Mouse (Mus musculus): ENCODE data around the gene Rnase10. TPM values are rescaled to one million over a fixed set of nuclear protein-coding genes. Genes with fewer than 3 reads are reported as not detected.
"Not testable (repeated sequence)": the region's sequence is repeated elsewhere in the genome, so short reads cannot be mapped to it uniquely, and the experiment has no call there.

Gene Rnase10
- 0.11 and 0.31 TPM in 2 replicates for polyA plus RNA-seq (2016; fragmentation: Nextera tagmentation; extraction: Ambion mirVana)

GRCm38 (mm10) chr14:51007152-51007801 lies at the start of gene Rnase10:
TSS of gene Rnase10 (plus strand) at chr14:51007751.
- no peaks in the 10 kb centered on the region for H3K27me3 ChIP-seq (ENCODE audit: insufficient read depth, poor library complexity, severe bottlenecking)
- H3K4me3 ChIP-seq, result no peak within 1 kb of the TSS
- H3K9me3 ChIP-seq, result no peaks in the 10 kb centered on the region
- peaks cover 12% of the 10 kb centered on the region for H3K4me1 ChIP-seq
- H3K36me3 ChIP-seq, result no peaks in the 10 kb centered on the region
- DNase-seq (ENCODE audit: low spot score), result no peak
- 75% methylated on average over 8 of the region's 8 CpGs for WGBS
- H3K27ac ChIP-seq, result peak within 1 kb of the TSS; percentile 53; the same call in 1 of the 2 replicates

DNA sequence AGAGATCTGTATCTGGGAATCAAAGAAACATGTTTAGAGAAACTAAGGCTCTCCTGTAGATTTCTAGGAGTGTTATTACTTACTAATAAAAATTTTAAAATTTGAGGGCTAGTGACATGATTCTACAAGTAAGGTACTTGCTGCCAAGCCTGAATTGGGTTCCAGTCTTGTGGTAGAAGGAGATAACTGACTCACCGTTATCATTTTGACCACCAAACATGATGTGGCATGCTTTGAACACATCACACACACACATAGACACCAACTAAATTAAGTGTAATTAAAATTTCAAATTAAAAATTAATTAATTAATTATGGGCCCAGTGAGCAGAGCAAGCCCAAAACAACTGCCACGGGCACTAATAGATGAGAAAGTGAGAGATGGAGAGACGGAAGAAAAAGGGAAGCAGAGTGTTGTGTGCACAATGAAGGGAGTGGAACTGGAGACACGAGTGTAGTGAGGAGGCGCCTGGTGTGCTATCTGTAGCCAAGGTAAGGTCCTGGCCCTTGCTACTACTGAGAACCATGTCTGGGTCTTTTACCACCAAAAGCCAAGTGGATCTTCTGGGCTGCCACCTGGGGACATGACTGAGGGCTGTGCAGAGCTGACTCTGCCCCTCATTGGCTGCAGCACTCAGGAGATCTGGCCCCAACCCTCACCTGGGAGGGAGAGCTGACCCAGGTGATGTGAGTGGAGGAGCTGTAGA lies 49.1 kb upstream of the Rnase10 start:
- not testable (repeated sequence) for DNase-seq (ENCODE audit: low spot score)

GRCm38 (mm10) chr14:50968216-50968980 lies 39.2 kb upstream of the Rnase10 start:
- H3K9me3 ChIP-seq, result no peaks in the 10 kb centered on the region
- DNase-seq (ENCODE audit: low spot score), result no peak
- 80% methylated on average over 5 of the region's 5 CpGs for WGBS

More for the DNA sequence above, 49.1 kb upstream of the Rnase10 start:
- not testable (repeated sequence) for H3K27me3 ChIP-seq (ENCODE audit: insufficient read depth, poor library complexity, severe bottlenecking); H3K4me3 ChIP-seq; H3K27ac ChIP-seq; H3K4me1 ChIP-seq; H3K36me3 ChIP-seq; H3K9me3 ChIP-seq
- WGBS, result 87% methylated on average over 5 of the region's 5 CpGs

GRCm38 (mm10) chr14:50969041-50969440 lies 38.5 kb upstream of the Rnase10 start:
- no peaks in the 10 kb centered on the region for H3K36me3 ChIP-seq
- no peaks in the 10 kb centered on the region for H3K27me3 ChIP-seq (ENCODE audit: insufficient read depth, poor library complexity, severe bottlenecking)
- DNase-seq (ENCODE audit: low spot score), result no peak
- no peak overlapping the region for H3K4me3 ChIP-seq
- H3K9me3 ChIP-seq, result no peaks in the 10 kb centered on the region
- no peak overlapping the region for H3K27ac ChIP-seq
- 18% methylated on average over 1 of the region's 1 CpGs for WGBS
- H3K4me1 ChIP-seq, result peaks cover 4% of the 10 kb centered on the region; the same call in 1 of the 2 replicates

More at GRCm38 (mm10) chr14:50968216-50968980, 39.2 kb upstream of the Rnase10 start:
- Histone ChIP-seq H3K27ac (no peak overlapping the region), H3K36me3 (no peaks in the 10 kb centered on the region), H3K4me3 (no peak overlapping the region), H3K4me1 (peaks cover 4% of the 10 kb centered on the region; the same call in 1 of the 2 replicates), H3K27me3 (ENCODE audit: insufficient read depth, poor library complexity, severe bottlenecking) (no peaks in the 10 kb centered on the region)

GRCm38 (mm10) chr14:50969558-50970544 lies 37.7 kb upstream of the Rnase10 start:
- WGBS, result 22% methylated on average over 12 of the region's 12 CpGs
- Histone ChIP-seq H3K27me3 (ENCODE audit: insufficient read depth, poor library complexity, severe bottlenecking) (no peaks in the 10 kb centered on the region), H3K27ac (peak overlapping the region; percentile 18; the same call in 1 of the 2 replicates), H3K4me3 (no peak overlapping the region), H3K36me3 (no peaks in the 10 kb centered on the region), H3K9me3 (no peaks in the 10 kb centered on the region), H3K4me1 (peaks cover 4% of the 10 kb centered on the region; the same call in 1 of the 2 replicates)
- DNase-seq (ENCODE audit: low spot score), result no peak

GRCm38 (mm10) chr14:50970822-50971221 lies 36.7 kb upstream of the Rnase10 start:
- 74% methylated on average over 1 of the region's 1 CpGs for WGBS
- no peaks in the 10 kb centered on the region for H3K36me3 ChIP-seq

GRCm38 (mm10) chr14:50973054-50973453 lies 34.5 kb upstream of the Rnase10 start:
- peaks cover 13% of the 10 kb centered on the region for H3K4me1 ChIP-seq
- H3K27me3 ChIP-seq (ENCODE audit: insufficient read depth, poor library complexity, severe bottlenecking); H3K27ac ChIP-seq; H3K9me3 ChIP-seq; H3K36me3 ChIP-seq; H3K4me3 ChIP-seq; DNase-seq (ENCODE audit: low spot score): not testable (repeated sequence)
- WGBS, result 89% methylated on average over 5 of the region's 5 CpGs

More at GRCm38 (mm10) chr14:50970822-50971221, 36.7 kb upstream of the Rnase10 start:
- no peak overlapping the region for H3K4me3 ChIP-seq
- no peaks in the 10 kb centered on the region for H3K27me3 ChIP-seq (ENCODE audit: insufficient read depth, poor library complexity, severe bottlenecking)
- DNase-seq (ENCODE audit: low spot score), result no peak
- peaks cover 8% of the 10 kb centered on the region for H3K4me1 ChIP-seq
- H3K9me3 ChIP-seq, result no peaks in the 10 kb centered on the region
- no peak overlapping the region for H3K27ac ChIP-seq

GRCm38 (mm10) chr14:50973700-50974099 lies 33.9 kb upstream of the Rnase10 start:
- H3K4me3 ChIP-seq, result no peak overlapping the region
- no peak for DNase-seq (ENCODE audit: low spot score)
- no peaks in the 10 kb centered on the region for H3K36me3 ChIP-seq
- H3K27me3 ChIP-seq (ENCODE audit: insufficient read depth, poor library complexity, severe bottlenecking), result no peaks in the 10 kb centered on the region
- no peaks in the 10 kb centered on the region for H3K9me3 ChIP-seq
- H3K27ac ChIP-seq, result no peak overlapping the region
- peaks cover 13% of the 10 kb centered on the region for H3K4me1 ChIP-seq
- WGBS, result 37% methylated on average over 4 of the region's 4 CpGs

DNA sequence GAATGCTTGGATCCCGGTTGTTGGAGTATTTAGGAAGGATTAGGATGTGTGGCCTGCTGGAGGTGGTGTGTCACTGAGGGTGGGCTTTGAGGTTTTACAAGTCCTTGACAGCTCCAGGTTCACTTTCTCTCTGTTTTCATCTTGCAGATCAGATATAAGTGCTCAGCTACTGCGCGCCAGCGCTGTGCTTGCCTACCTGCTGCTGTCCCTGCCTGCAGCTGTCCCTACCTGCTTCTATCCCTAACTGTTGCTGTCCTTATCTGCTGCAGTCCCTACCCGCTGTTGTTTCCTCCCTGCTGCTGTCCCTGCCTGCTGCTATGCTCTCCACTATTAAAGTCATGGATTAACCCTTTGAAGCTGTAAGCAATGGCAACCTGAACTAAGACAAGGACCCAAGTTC lies 32.5 kb upstream of the Rnase10 start:
- Histone ChIP-seq H3K27me3 (ENCODE audit: insufficient read depth, poor library complexity, severe bottlenecking) (no peaks in the 10 kb centered on the region), H3K4me3 (no peak overlapping the region), H3K4me1 (peaks cover 8% of the 10 kb centered on the region), H3K9me3 (no peaks in the 10 kb centered on the region), H3K36me3 (no peaks in the 10 kb centered on the region), H3K27ac (no peak overlapping the region)
- no peak for DNase-seq (ENCODE audit: low spot score)
- WGBS, result 44% methylated on average over 5 of the region's 5 CpGs

DNA sequence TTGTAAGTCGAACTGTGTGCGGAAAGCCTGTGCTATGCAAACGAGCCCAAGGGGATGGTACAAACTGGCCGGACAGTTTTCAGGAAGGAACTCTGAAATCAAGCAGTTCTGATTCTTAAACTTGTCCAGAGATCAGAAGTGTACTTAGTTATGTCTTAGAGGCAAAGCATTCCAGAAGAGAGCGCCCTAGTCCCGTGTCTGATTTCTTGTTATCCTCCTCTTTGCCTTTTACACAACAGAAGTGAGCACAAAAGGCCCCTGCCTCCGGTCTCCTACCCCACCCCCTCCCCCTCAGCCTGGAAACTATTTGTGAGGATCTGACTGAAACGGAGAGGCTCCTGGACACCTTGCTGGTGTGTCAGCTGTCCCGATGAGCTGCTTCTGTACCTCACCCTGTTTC lies 30.9 kb upstream of the Rnase10 start:
- H3K27ac ChIP-seq, result 0 out of 2 replicates have a peak overlapping the region, but pooled peaks have one; percentile 22
- H3K36me3 ChIP-seq, result no peaks in the 10 kb centered on the region
- H3K9me3 ChIP-seq, result no peaks in the 10 kb centered on the region
- DNase-seq (ENCODE audit: low spot score), result no peak
- peaks cover 8% of the 10 kb centered on the region for H3K4me1 ChIP-seq
- WGBS, result 31% methylated on average over 9 of the region's 9 CpGs
- H3K4me3 ChIP-seq, result 0 out of 2 replicates have a peak overlapping the region, but pooled peaks have one; percentile 22
- H3K27me3 ChIP-seq (ENCODE audit: insufficient read depth, poor library complexity, severe bottlenecking), result no peaks in the 10 kb centered on the region

DNA sequence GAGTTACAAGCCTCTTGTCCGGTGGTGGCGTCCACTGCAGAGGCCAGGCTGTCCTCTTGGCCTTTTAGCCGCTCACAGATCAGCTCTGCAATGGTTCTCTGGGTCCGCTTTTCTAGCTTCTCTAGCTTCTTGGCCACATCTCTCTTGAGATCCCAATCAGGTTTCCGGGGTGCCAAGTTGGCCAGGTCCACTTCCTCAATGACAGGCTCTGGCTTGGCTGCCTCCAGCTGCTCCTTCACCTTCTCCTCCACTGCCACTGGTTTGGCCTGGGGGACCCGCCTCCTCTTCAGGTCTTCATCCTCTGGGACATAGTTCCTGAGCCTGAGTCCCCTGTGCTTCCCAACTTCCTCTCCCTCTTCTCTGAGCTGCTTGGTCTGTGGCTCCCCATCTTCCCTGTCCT lies 29.1 kb upstream of the Rnase10 start:
- H3K4me1 ChIP-seq; H3K27ac ChIP-seq; DNase-seq (ENCODE audit: low spot score); H3K9me3 ChIP-seq; H3K4me3 ChIP-seq; H3K27me3 ChIP-seq (ENCODE audit: insufficient read depth, poor library complexity, severe bottlenecking); H3K36me3 ChIP-seq: not testable (repeated sequence)
- 83% methylated on average over 6 of the region's 6 CpGs for WGBS

GRCm38 (mm10) chr14:50979631-50980030 lies 27.9 kb upstream of the Rnase10 start:
- Histone ChIP-seq H3K27me3 (ENCODE audit: insufficient read depth, poor library complexity, severe bottlenecking) (no peaks in the 10 kb centered on the region), H3K4me3 (no peak overlapping the region), H3K9me3 (no peaks in the 10 kb centered on the region), H3K4me1 (peaks cover 8% of the 10 kb centered on the region), H3K36me3 (no peaks in the 10 kb centered on the region), H3K27ac (no peak overlapping the region)
- DNase-seq (ENCODE audit: low spot score), result no peak

All from heart, embryonic 10.5 days (tissue).